Mouse (Mus musculus) lung, postnatal 0 days (tissue): ENCODE data around the gene Kcmf1.

Experiments used
- CTCF ChIP-seq: IDR thresholded peaks from 2 replicates; pipeline ENCODE4 v1.5.1; 2016; ENCODE audit warnings: antibody characterized with exemption, mild to moderate bottlenecking
- EP300 ChIP-seq: IDR thresholded peaks from 2 replicates; pipeline ENCODE4 v1.6.1; 2016; ENCODE audit warnings: antibody characterized with exemption, mild to moderate bottlenecking, control low read depth

GRCm38 (mm10) chr6:72885268-72885667 lies 14.5 kb downstream of the Kcmf1 start:
- TF ChIP-seq CTCF (no peak), EP300 (no peak)
